Mouse (Mus musculus) lung, embryonic 15.5 days (tissue): ENCODE data around the gene Slc38a10. TPM values are rescaled to one million over a fixed set of nuclear protein-coding genes. Genes with fewer than 3 reads are reported as not detected.

Experiments used
- ATAC-seq: fragments of 200-750 bp; cut with Nextera tagmentation; 2 replicates; pipeline ENCODE4 v1.8.0; 2017; ENCODE audit warnings: moderate number of reproducible peaks, borderline replicate concordance; ENCODE audit not compliant: low FRiP score, low TSS enrichment; ENCODE audit errors: extremely low read depth
- H3K27ac ChIP-seq: fragments of 300-500 bp; sonication (generic); 2 replicates; pipeline ENCODE4 v1.5.1; 2015; ENCODE audit warnings: moderate library complexity, mild to moderate bottlenecking, inconsistent platforms
- H3K27me3 ChIP-seq: fragments of 300-500 bp; sonication (generic); 2 replicates; pipeline ENCODE4 v1.6.1; 2015; ENCODE audit warnings: inconsistent platforms
- H3K36me3 ChIP-seq: fragments of 300-500 bp; sonication (generic); 2 replicates; pipeline ENCODE4 v1.6.1; 2015; ENCODE audit warnings: inconsistent platforms
- H3K4me1 ChIP-seq: fragments of 300-500 bp; sonication (generic); 2 replicates; pipeline ENCODE4 v1.6.1; 2015; ENCODE audit warnings: inconsistent platforms
- H3K4me2 ChIP-seq: fragments of 300-500 bp; sonication (generic); 2 replicates; pipeline ENCODE4 v1.6.1; 2015; ENCODE audit warnings: inconsistent platforms, mild to moderate bottlenecking, moderate library complexity
- H3K4me3 ChIP-seq: fragments of 300-500 bp; sonication (generic); 2 replicates; pipeline ENCODE4 v1.5.1; 2015; ENCODE audit warnings: mild to moderate bottlenecking, inconsistent platforms
- H3K9ac ChIP-seq: fragments of 300-500 bp; sonication (generic); 2 replicates; pipeline ENCODE4 v1.6.1; 2015; ENCODE audit warnings: inconsistent platforms
- H3K9me3 ChIP-seq: fragments of 300-500 bp; sonication (generic); 2 replicates; pipeline ENCODE4 v1.6.1; 2016; ENCODE audit warnings: inconsistent platforms
- WGBS: fragments of 180-500 bp; shearing (Covaris S2); methylation state at CpG from one replicate; pipeline ENCODE4 v1.1.7; 2015; 5-methylcytosine and 5-hydroxymethylcytosine counted together
- microRNA-seq: library from miRNA; unstranded; fragments of <30 nt; microRNA quantifications from one replicate; pipeline ENCODE4, GENCODE M21; 2016
- polyA plus RNA-seq: library from polyadenylated mRNA; unstranded; fragments of >200 nt; fragmentation: Nextera tagmentation; extraction: Ambion mirVana; gene quantifications from 2 replicates; pipeline ENCODE4 v1.2.1, GENCODE M21; 2015

Slc38a10 gene
- polyA plus RNA-seq, 1 experiment from 2014 or later: 92.1 TPM

- H3K36me3 ChIP-seq: peaks cover 14% of the 10 kb centered on the region
- no peak overlapping the region for H3K4me3 ChIP-seq
- no peak overlapping the region for H3K9ac ChIP-seq
- H3K4me1 ChIP-seq: no peaks in the 10 kb centered on the region
- 81% methylated on average over 13 of the region's 13 CpGs for WGBS
- no peak overlapping the region for H3K4me2 ChIP-seq
- no peak overlapping the region for H3K27ac ChIP-seq
- ATAC-seq: no peak
- no peaks in the 10 kb centered on the region for H3K27me3 ChIP-seq
- H3K9me3 ChIP-seq: no peaks in the 10 kb centered on the region
These were observed 87.0 kb downstream of the Slc38a10 start for GRCm38 (mm10) chr11:120064006-120064667.

DNA sequence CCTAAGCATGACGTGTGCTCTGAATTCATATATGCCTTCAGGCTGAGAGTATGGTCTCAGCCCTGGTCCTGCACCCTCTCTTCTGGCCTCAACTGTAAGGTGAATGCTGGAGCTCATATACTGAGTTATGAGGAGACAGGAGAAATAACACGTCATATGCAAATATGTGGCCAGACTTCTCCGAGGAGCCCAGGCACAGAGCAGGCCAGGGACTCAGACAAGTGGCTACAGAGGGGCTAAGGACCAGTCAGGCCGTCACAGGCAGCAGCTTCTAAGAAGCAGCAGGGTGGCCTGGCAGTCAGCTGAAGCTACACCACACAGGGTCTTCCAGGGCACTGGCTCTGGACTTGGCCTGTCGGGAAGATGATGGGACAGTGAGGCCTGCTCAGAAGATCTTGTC, 87.8 kb downstream of the Slc38a10 start:
- no peak overlapping the region for H3K4me3 ChIP-seq
- H3K4me1 ChIP-seq: no peaks in the 10 kb centered on the region
- H3K9me3 ChIP-seq: no peaks in the 10 kb centered on the region
- H3K27ac ChIP-seq: no peak overlapping the region
- WGBS: 70% methylated on average over 5 of the region's 5 CpGs
- ATAC-seq: no peak
- H3K27me3 ChIP-seq: no peaks in the 10 kb centered on the region
- H3K4me2 ChIP-seq: no peak overlapping the region
- no peak overlapping the region for H3K9ac ChIP-seq
- H3K36me3 ChIP-seq: peaks cover 14% of the 10 kb centered on the region

DNA sequence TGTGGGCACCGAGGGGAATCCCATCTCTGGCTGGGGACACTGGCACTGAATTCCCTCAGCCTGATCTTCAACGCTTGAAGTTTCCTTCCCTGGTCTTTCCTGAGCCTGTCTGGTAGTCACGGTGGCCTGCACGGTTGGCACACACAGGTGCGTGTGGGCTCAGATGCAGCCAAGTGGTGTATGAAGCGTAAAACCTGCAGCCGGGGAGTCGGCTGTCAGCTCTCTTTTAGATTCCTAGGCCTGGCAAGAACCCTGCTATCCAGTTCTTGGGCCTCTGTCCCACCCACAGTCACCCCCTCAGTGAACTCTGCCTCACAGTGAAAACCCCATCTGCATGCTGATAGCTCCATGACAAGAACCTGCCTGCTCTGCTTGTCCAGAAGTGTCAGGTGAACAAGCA, 90.5 kb downstream of the Slc38a10 start:
- Histone ChIP-seq H3K4me3 (no peak overlapping the region), H3K27me3 (no peaks in the 10 kb centered on the region), H3K4me2 (no peak overlapping the region), H3K9ac (no peak overlapping the region), H3K36me3 (peaks cover 3% of the 10 kb centered on the region; the same call in 1 of the 2 replicates), H3K27ac (no peak overlapping the region), H3K4me1 (no peaks in the 10 kb centered on the region), H3K9me3 (no peaks in the 10 kb centered on the region)
- WGBS: 72% methylated on average over 8 of the region's 8 CpGs
- no peak for ATAC-seq

GRCm38 (mm10) chr11:120055953-120056732, 95.0 kb downstream of the Slc38a10 start:
- Histone ChIP-seq H3K9me3 (no peaks in the 10 kb centered on the region), H3K4me1 (0 out of 2 replicates have a peak, but pooled peaks cover 9% of the 10 kb centered on the region)
- WGBS: 74% methylated on average over 12 of the region's 12 CpGs

More at GRCm38 (mm10) chr11:120055953-120056732, 95.0 kb downstream of the Slc38a10 start:
- H3K9ac ChIP-seq: no peak overlapping the region
- no peak for ATAC-seq
- H3K36me3 ChIP-seq: no peaks in the 10 kb centered on the region
- no peaks in the 10 kb centered on the region for H3K27me3 ChIP-seq
- H3K4me2 ChIP-seq: no peak overlapping the region
- no peak overlapping the region for H3K4me3 ChIP-seq
- H3K27ac ChIP-seq: no peak overlapping the region

Small RNA genes within 50 kb of the gene (microRNA-seq; reads per million reads assigned to microRNA genes)
- not detected for gene Gm25948

Other genes with a start within 250 kb of the Slc38a10 start
- gene Chmp6, start 237.9 kb downstream of the Slc38a10 start, polyA plus RNA-seq: 99.3 and 100 TPM in 2 replicates
- gene Baiap2, start 208.6 kb downstream of the Slc38a10 start, polyA plus RNA-seq: 26.2 and 28.9 TPM in 2 replicates
- gene Aatk, start 104.2 kb downstream of the Slc38a10 start, polyA plus RNA-seq: 2.1 and 3.3 TPM in 2 replicates
- gene Cep131, start 64.5 kb downstream of the Slc38a10 start, polyA plus RNA-seq: 22.0 and 28.8 TPM in 2 replicates
- gene Tepsin, start 52.6 kb downstream of the Slc38a10 start, polyA plus RNA-seq: 12.2 and 14.2 TPM in 2 replicates
- gene Ndufaf8, start 52.4 kb downstream of the Slc38a10 start, polyA plus RNA-seq: 68.0 and 75.9 TPM in 2 replicates
- gene Bahcc1, start 81.6 kb upstream of the Slc38a10 start, polyA plus RNA-seq: 8.7 and 9.2 TPM in 2 replicates
- 2,618 and 2,638 TPM in 2 replicates for gene Actg1, start 197.2 kb upstream of the Slc38a10 start, polyA plus RNA-seq
- gene Fscn2, start 210.2 kb upstream of the Slc38a10 start, polyA plus RNA-seq: 0.38 and 0.56 TPM in 2 replicates
- 36.9 and 37.4 TPM in 2 replicates for gene Faap100, start 227.4 kb upstream of the Slc38a10 start, polyA plus RNA-seq